In genomic region chr13:34238646-34239290, GRCm38 (mm10) we compare ENCODE assay signal across 9 mouse cellular contexts.
DNase-seq lines count a peak whose midpoint lies in the region; ATAC-seq and TF ChIP-seq lines count a peak whose summit lies in the region.
"Had no signal": no experiment of that assay in that cellular context is flagged by ENCODE, and none has a peak within 500 bp of the region (broad histone marks: within the 10 kb centered on the region; RNA-seq: fewer than 3 reads in every experiment).

No protein-coding gene starts in this region.

- no peak overlapping the region for H3K27ac ChIP-seq in lung, embryonic 15.5 days
- peak overlapping the region; percentile 73 for H3K27ac ChIP-seq in forebrain, embryonic 14.5 days (ENCODE audit: low read depth, low read length)
- no peak overlapping the region for H3K27ac ChIP-seq in limb, embryonic 14.5 days (replicated peaks; ENCODE audit: low read depth, low read length)

- H3K9me3 ChIP-seq in lung, embryonic 15.5 days: no peaks in the 10 kb centered on the region
- H3K9me3 ChIP-seq in forebrain, embryonic 14.5 days (replicated peaks; ENCODE audit: control insufficient read depth, low read length): no peaks in the 10 kb centered on the region
- no peaks in the 10 kb centered on the region for H3K9me3 ChIP-seq in limb, embryonic 14.5 days (ENCODE audit: control insufficient read depth, low read length)

- no peak for ATAC-seq in lung, embryonic 15.5 days (ENCODE audit: borderline replicate concordance, extremely low read depth, low FRiP score, low TSS enrichment)
- ATAC-seq in forebrain, embryonic 14.5 days: peak; percentile 81
- ATAC-seq in limb, embryonic 14.5 days (ENCODE audit: low FRiP score, low read depth): peak; percentile 78

- H3K4me3 ChIP-seq in lung, embryonic 15.5 days: no peak overlapping the region
- H3K4me3 ChIP-seq in forebrain, embryonic 14.5 days (ENCODE audit: low read depth, low read length): no peak overlapping the region
- H3K4me3 ChIP-seq in limb, embryonic 14.5 days (replicated peaks; ENCODE audit: low read length): no peak overlapping the region

- H3K27me3 ChIP-seq in lung, embryonic 15.5 days: no peaks in the 10 kb centered on the region
- H3K27me3 ChIP-seq in forebrain, embryonic 14.5 days (replicated peaks; ENCODE audit: control insufficient read depth, insufficient read depth, low read length): no peaks in the 10 kb centered on the region
- H3K27me3 ChIP-seq in limb, embryonic 14.5 days (ENCODE audit: control insufficient read depth, insufficient read depth, low read length): no peaks in the 10 kb centered on the region

- H3K36me3 ChIP-seq in lung, embryonic 15.5 days: no peaks in the 10 kb centered on the region
- no peaks in the 10 kb centered on the region for H3K36me3 ChIP-seq in forebrain, embryonic 14.5 days (ENCODE audit: control insufficient read depth, insufficient read depth, low read length)
- H3K36me3 ChIP-seq in limb, embryonic 14.5 days (ENCODE audit: control insufficient read depth, insufficient read depth, low read length): no peaks in the 10 kb centered on the region

- TF ChIP-seq POLR2A in limb, embryonic 14.5 days (IDR thresholded peaks at IDR 0.05; ENCODE audit: borderline replicate concordance, extremely low read depth, insufficient read depth, insufficient read length): no peak

- DNase-seq in lung, postnatal 36 days: no peak
- peak; percentile 72 for DNase-seq in forebrain, embryonic 14.5 days (ENCODE audit: low spot score)
- DNase-seq in limb, embryonic 14.5 days (ENCODE audit: low spot score): peak; percentile 15
- DNase-seq in right cerebral cortex, adult 18-20 months: no peak
- no peak for DNase-seq in cerebellum, postnatal 36 days
- DNase-seq in natural killer cell, adult 2 months (ENCODE audit: low spot score in 2 of 2): no peak
- DNase-seq in urinary bladder, postnatal 10 days (ENCODE audit: low spot score): no peak
- DNase-seq: lung, adult 18-20 months had no signal

- H3K9ac ChIP-seq in lung, embryonic 15.5 days: no peak overlapping the region
- peak overlapping the region; percentile 30; the same call in 1 of the 2 replicates for H3K9ac ChIP-seq in forebrain, embryonic 14.5 days (ENCODE audit: low read length)
- no peak overlapping the region for H3K9ac ChIP-seq in limb, embryonic 14.5 days (ENCODE audit: low read depth, low read length, severe bottlenecking)

- H3K4me2 ChIP-seq in lung, embryonic 15.5 days: 0 out of 2 replicates have a peak overlapping the region, but pooled peaks have one; percentile 12
- peak overlapping the region; percentile 6 for H3K4me2 ChIP-seq in forebrain, embryonic 14.5 days (ENCODE audit: low read length)
- no peak overlapping the region for H3K4me2 ChIP-seq in limb, embryonic 14.5 days (replicated peaks; ENCODE audit: low read depth, low read length, severe bottlenecking)

- 24% methylated on average over 14 of the region's 14 CpGs for WGBS in lung, embryonic 15.5 days
- WGBS in forebrain, embryonic 14.5 days: 3% methylated on average over 14 of the region's 14 CpGs
- 17% methylated on average over 14 of the region's 14 CpGs for WGBS in limb, embryonic 14.5 days

- H3K4me1 ChIP-seq in lung, embryonic 15.5 days: peaks cover 11% of the 10 kb centered on the region
- H3K4me1 ChIP-seq in forebrain, embryonic 14.5 days (ENCODE audit: control insufficient read depth, insufficient read depth, low read length): peaks cover 40% of the 10 kb centered on the region
- H3K4me1 ChIP-seq in limb, embryonic 14.5 days (ENCODE audit: control insufficient read depth, insufficient read depth, low read length): peaks cover 14% of the 10 kb centered on the region

Comparison
In these comparisons a context has a peak if more than half of its experiments do, and no peak if none do; other contexts are left out.
1. DNase-seq: peak in forebrain, embryonic 14.5 days (single experiment) and limb, embryonic 14.5 days (single experiment); none in lung, postnatal 36 days (single experiment), right cerebral cortex, adult 18-20 months (single experiment), cerebellum, postnatal 36 days (0 of 2), natural killer cell, adult 2 months (0 of 2) and urinary bladder, postnatal 10 days (single experiment).